Mouse (Mus musculus) myocyte (in vitro differentiated cells): ENCODE data around the gene Fndc3b.

Experiments used
- CEBPB ChIP-seq: IDR thresholded peaks from 2 replicates; pipeline ENCODE4 v1.6.1; 2011; ENCODE audit warnings: mild to moderate bottlenecking, moderate library complexity; ENCODE audit not compliant: poor library complexity, insufficient read depth, severe bottlenecking
- E2F4 ChIP-seq: IDR thresholded peaks from one replicate; pipeline ENCODE4 v1.6.1; 2011; ENCODE audit warnings: mild to moderate bottlenecking, control low read depth, moderate library complexity; ENCODE audit not compliant: insufficient read depth
- MAX ChIP-seq: IDR thresholded peaks from one replicate; pipeline ENCODE4 v1.6.1; 2011; ENCODE audit warnings: low read depth, mild to moderate bottlenecking, control low read depth
- MYOD1 ChIP-seq, 3 experiments: IDR thresholded peaks; one replicate each; pipeline ENCODE4 v1.6.1; 2011; ENCODE audit warnings: control low read depth in 2 of 3, low read depth in 2 of 3, mild to moderate bottlenecking in 2 of 3, moderate library complexity in 1 of 3; ENCODE audit not compliant: insufficient read length in 2 of 3, control insufficient read depth in 1 of 3
- POLR2A ChIP-seq: IDR thresholded peaks from one replicate; pipeline ENCODE4 v1.6.1; 2011; ENCODE audit warnings: low read depth, mild to moderate bottlenecking, control low read depth, moderate library complexity; ENCODE audit not compliant: insufficient read length
- SRF ChIP-seq: IDR thresholded peaks from one replicate; pipeline ENCODE4 v1.6.1; 2011; ENCODE audit warnings: low read depth; ENCODE audit not compliant: control insufficient read depth, insufficient read length
- TCF12 ChIP-seq: IDR thresholded peaks from one replicate; pipeline ENCODE4 v1.6.1; 2011; ENCODE audit warnings: mild to moderate bottlenecking, control low read depth; ENCODE audit not compliant: poor library complexity, insufficient read depth, severe bottlenecking
- TCF3 ChIP-seq: IDR thresholded peaks from one replicate; pipeline ENCODE4 v1.6.1; 2011; ENCODE audit warnings: low read depth, control low read depth; ENCODE audit not compliant: insufficient read length
- USF1 ChIP-seq: IDR thresholded peaks from one replicate; pipeline ENCODE4 v1.6.1; 2011; ENCODE audit warnings: low read depth, mild to moderate bottlenecking, control low read depth, moderate library complexity

GRCm38 (mm10) chr3:27377935-27378334, 333.2 kb downstream of the Fndc3b start:
- TF ChIP-seq TCF12 = no peak
- TF ChIP-seq E2F4 = no peak
- TF ChIP-seq CEBPB = no peak
- no peak for TF ChIP-seq POLR2A
- no peak for TF ChIP-seq MAX
- no peak for TF ChIP-seq MYOD1 (IDR thresholded peaks at IDR 0.05; ENCODE audit: control insufficient read depth in 1 of 3, insufficient read length in 2 of 3, low read depth in 2 of 3)
- no peak for TF ChIP-seq USF1
- no peak for TF ChIP-seq TCF3
- no peak for TF ChIP-seq SRF
